Mouse (Mus musculus) midbrain, embryonic 13.5 days (tissue): Measurements from ENCODE around the gene Hsd17b12. TPM values are rescaled to one million over a fixed set of nuclear protein-coding genes. Genes with fewer than 3 reads are reported as not detected.
A peak's percentile ranks its signal among the peaks of the same experiment; 100 is the strongest.

ENCODE experiments used
- ATAC-seq: fragments of 200-750 bp; cut with Nextera tagmentation; 2 replicates; pipeline ENCODE4 v1.8.0; 2017; ENCODE audit warnings: mild to moderate bottlenecking, moderate TSS enrichment, moderate library complexity
- H3K27ac ChIP-seq: fragments of 300-500 bp; sonication (generic); 2 replicates; pipeline ENCODE4 v1.5.1; 2015; ENCODE audit warnings: inconsistent platforms, mild to moderate bottlenecking, moderate library complexity
- H3K27me3 ChIP-seq: fragments of 300-500 bp; sonication (generic); 2 replicates; pipeline ENCODE4 v1.6.1; 2015; ENCODE audit warnings: mild to moderate bottlenecking, inconsistent platforms
- H3K36me3 ChIP-seq: fragments of 300-500 bp; sonication (generic); 2 replicates; pipeline ENCODE4 v1.6.1; 2015; ENCODE audit warnings: mild to moderate bottlenecking, inconsistent platforms
- H3K4me1 ChIP-seq: fragments of 300-500 bp; sonication (generic); replicated peaks from 2 replicates; pipeline ENCODE4 v1.6.1; 2015; ENCODE audit warnings: inconsistent platforms
- H3K4me2 ChIP-seq: fragments of 300-500 bp; sonication (generic); replicated peaks from 2 replicates; pipeline ENCODE4 v1.6.1; 2015; ENCODE audit warnings: moderate library complexity, mild to moderate bottlenecking, inconsistent platforms
- H3K4me3 ChIP-seq: fragments of 300-500 bp; sonication (generic); replicated peaks from 2 replicates; pipeline ENCODE4 v1.5.1; 2015; ENCODE audit warnings: mild to moderate bottlenecking, inconsistent platforms
- H3K9ac ChIP-seq: fragments of 300-500 bp; sonication (generic); replicated peaks from 2 replicates; pipeline ENCODE4 v1.6.1; 2015; ENCODE audit warnings: mild to moderate bottlenecking, inconsistent platforms
- H3K9me3 ChIP-seq: fragments of 300-500 bp; sonication (generic); 2 replicates; pipeline ENCODE4 v1.6.1; 2016; ENCODE audit warnings: mild to moderate bottlenecking, inconsistent platforms
- WGBS: fragments of 180-500 bp; shearing (Covaris S2); methylation state at CpG from one replicate; pipeline ENCODE4 v1.1.7; 2015; 5-methylcytosine and 5-hydroxymethylcytosine counted together
- polyA plus RNA-seq: library from polyadenylated mRNA; unstranded; fragments of >200 nt; fragmentation: Nextera tagmentation; extraction: Ambion mirVana; gene quantifications from 2 replicates; pipeline ENCODE4 v1.2.1, GENCODE M21; 2015

Hsd17b12 gene
- polyA plus RNA-seq, 1 experiment from 2014 or later = 122 TPM

DNA sequence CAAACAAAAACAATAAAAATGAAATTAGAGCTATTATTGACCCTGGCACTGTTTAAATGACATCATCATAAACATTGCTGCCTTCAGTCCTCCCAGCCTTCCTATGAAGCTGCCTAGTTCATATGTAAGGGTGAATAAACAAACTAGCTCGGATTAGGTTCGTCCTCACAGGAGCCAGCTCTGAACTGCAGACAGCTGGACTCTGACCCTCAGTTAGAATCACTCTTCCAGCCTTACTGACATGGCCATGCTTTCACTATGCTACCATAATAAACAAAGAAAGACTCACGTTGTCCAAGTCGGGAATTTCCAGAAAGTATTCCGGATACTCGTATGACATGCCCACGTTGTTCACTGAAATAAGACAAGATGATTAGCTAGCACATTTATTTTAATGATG, 91.6 kb downstream of the Hsd17b12 start:
- H3K4me2 ChIP-seq = no peak overlapping the region
- H3K4me1 ChIP-seq = no peaks in the 10 kb centered on the region
- H3K9ac ChIP-seq = no peak overlapping the region
- no peaks in the 10 kb centered on the region for H3K36me3 ChIP-seq
- ATAC-seq = no peak
- no peak overlapping the region for H3K27ac ChIP-seq
- no peaks in the 10 kb centered on the region for H3K9me3 ChIP-seq
- H3K4me3 ChIP-seq = no peak overlapping the region
- no peaks in the 10 kb centered on the region for H3K27me3 ChIP-seq
- 89% methylated on average over 7 of the region's 7 CpGs for WGBS

GRCm38 (mm10) chr2:94062791-94063190, 95.0 kb downstream of the Hsd17b12 start:
- WGBS = 92% methylated on average over 4 of the region's 4 CpGs
- Histone ChIP-seq H3K4me3 (no peak overlapping the region), H3K9ac (no peak overlapping the region), H3K27me3 (no peaks in the 10 kb centered on the region), H3K9me3 (no peaks in the 10 kb centered on the region), H3K4me2 (no peak overlapping the region), H3K4me1 (no peaks in the 10 kb centered on the region), H3K36me3 (no peaks in the 10 kb centered on the region), H3K27ac (no peak overlapping the region)
- no peak for ATAC-seq

DNA sequence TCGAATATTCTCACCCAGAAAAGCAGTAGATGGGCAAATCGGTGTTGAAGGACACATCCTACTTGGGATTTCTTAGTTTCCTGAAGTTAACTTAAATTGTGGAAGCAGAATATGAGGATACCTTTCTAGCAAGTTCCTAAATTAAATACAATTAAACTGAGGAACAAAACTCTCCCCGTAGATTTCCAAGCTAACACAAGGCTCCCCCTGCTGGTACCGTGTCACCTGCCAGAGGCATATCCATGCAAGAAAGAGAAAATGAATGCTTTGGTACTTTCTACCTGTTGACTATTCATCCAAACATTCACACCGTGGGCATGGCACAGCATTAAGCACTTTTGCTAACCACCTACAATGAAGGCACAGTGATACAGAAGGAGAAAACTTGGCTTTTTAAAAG, 98.3 kb downstream of the Hsd17b12 start:
- H3K4me3 ChIP-seq = no peak overlapping the region
- H3K4me1 ChIP-seq = no peaks in the 10 kb centered on the region
- no peak for ATAC-seq
- 85% methylated on average over 5 of the region's 5 CpGs for WGBS
- no peak overlapping the region for H3K9ac ChIP-seq
- no peak overlapping the region for H3K4me2 ChIP-seq
- no peaks in the 10 kb centered on the region for H3K9me3 ChIP-seq
- no peaks in the 10 kb centered on the region for H3K27me3 ChIP-seq
- no peak overlapping the region for H3K27ac ChIP-seq
- H3K36me3 ChIP-seq = no peaks in the 10 kb centered on the region

GRCm38 (mm10) chr2:94054813-94055212, 103.0 kb downstream of the Hsd17b12 start:
- Histone ChIP-seq H3K4me1 (peaks cover 6% of the 10 kb centered on the region), H3K27ac (no peak overlapping the region), H3K27me3 (no peaks in the 10 kb centered on the region), H3K9ac (no peak overlapping the region), H3K36me3 (no peaks in the 10 kb centered on the region), H3K9me3 (no peaks in the 10 kb centered on the region), H3K4me2 (no peak overlapping the region), H3K4me3 (no peak overlapping the region)
- ATAC-seq = no peak

GRCm38 (mm10) chr2:94051952-94052351, 105.8 kb downstream of the Hsd17b12 start:
- no peak for ATAC-seq

GRCm38 (mm10) chr2:94050901-94051300, 106.9 kb downstream of the Hsd17b12 start:
- Histone ChIP-seq H3K9me3 (no peaks in the 10 kb centered on the region), H3K4me2 (no peak overlapping the region), H3K4me1 (peaks cover 30% of the 10 kb centered on the region), H3K27ac (no peak overlapping the region), H3K27me3 (no peaks in the 10 kb centered on the region), H3K9ac (no peak overlapping the region), H3K4me3 (no peak overlapping the region), H3K36me3 (no peaks in the 10 kb centered on the region)
- no peak for ATAC-seq
- 97% methylated on average over 3 of the region's 3 CpGs for WGBS

More at GRCm38 (mm10) chr2:94051952-94052351, 105.8 kb downstream of the Hsd17b12 start:
- no peaks in the 10 kb centered on the region for H3K27me3 ChIP-seq
- peaks cover 27% of the 10 kb centered on the region for H3K4me1 ChIP-seq
- no peak overlapping the region for H3K27ac ChIP-seq
- H3K9me3 ChIP-seq = no peaks in the 10 kb centered on the region
- 94% methylated on average over 5 of the region's 5 CpGs for WGBS
- H3K4me2 ChIP-seq = no peak overlapping the region
- no peak overlapping the region for H3K4me3 ChIP-seq
- H3K9ac ChIP-seq = no peak overlapping the region
- H3K36me3 ChIP-seq = no peaks in the 10 kb centered on the region

DNA sequence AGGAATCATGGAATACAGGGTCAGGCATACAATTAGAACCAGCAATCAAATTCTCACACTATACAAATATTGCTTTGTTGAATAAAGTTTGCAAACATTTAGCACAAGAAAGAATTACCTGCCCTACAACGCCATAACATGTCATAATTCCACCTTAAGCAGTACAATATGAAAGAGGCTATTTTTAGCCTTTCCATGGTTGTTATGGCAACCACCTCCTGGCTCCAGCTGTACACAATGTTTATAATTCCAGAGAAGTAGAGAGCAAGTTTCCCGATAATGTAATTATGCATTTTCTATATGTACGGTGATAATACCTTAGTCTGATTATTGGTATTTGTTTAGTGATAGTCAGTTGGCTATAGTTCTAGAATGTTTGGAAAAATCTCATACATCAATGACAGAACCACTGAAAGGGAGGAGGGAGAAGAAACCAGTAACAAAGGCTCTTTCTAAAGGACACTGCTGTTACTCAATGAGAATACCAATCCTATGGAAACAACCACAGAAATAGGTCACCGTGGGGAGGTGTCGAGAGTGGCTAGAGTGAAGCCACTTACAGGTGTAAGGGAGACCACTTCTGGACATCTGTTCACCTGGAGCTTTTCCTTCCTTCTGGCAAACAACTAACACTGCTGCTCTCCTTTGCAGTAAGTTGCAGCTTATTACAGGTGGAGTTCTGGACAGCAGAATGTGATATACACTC, 108.1 kb downstream of the Hsd17b12 start:
- Histone ChIP-seq H3K27ac (peak overlapping the region; percentile 82), H3K27me3 (no peaks in the 10 kb centered on the region), H3K4me1 (peaks cover 42% of the 10 kb centered on the region), H3K9me3 (no peaks in the 10 kb centered on the region), H3K4me3 (no peak overlapping the region), H3K9ac (no peak overlapping the region), H3K36me3 (no peaks in the 10 kb centered on the region), H3K4me2 (no peak overlapping the region)
- peak; percentile 76 for ATAC-seq
- 73% methylated on average over 5 of the region's 5 CpGs for WGBS

DNA sequence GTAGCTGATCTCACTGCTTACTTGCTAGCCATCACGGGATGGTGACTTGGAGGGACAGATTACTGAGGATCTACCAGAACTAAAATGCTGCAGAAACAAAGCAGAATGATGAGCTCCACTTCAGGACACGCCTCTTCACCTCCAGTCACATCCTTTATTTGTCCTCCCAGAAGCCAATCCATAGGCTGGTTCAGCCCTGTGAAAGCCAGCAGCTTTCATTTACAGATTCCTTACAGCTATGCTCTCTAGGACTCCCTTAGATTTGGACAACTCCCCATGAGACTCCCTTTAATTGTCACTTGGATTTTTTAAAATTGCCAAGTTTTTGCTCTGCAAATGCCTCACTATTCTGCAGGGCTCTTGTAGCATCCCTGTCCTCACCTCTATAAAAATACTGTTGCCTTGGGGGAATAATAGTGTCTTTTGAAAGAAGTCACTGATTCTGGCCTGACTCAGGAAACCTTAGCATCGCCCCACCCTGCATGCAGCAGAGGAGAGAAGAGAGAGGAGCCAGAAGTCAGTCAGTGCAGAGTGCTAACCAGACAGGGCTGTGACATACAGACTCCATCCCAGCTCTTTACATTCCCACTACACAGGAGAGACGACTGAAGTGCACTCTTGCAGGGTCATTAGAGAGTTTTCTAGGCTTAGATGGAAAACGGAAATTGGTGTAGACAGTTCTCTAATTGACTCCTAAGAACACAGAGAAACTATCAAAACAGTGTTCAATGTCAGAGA, 108.9 kb downstream of the Hsd17b12 start:
- Histone ChIP-seq H3K4me3 (no peak overlapping the region), H3K27ac (peak overlapping the region; percentile 82), H3K4me1 (peaks cover 48% of the 10 kb centered on the region), H3K9me3 (no peaks in the 10 kb centered on the region), H3K36me3 (no peaks in the 10 kb centered on the region), H3K27me3 (no peaks in the 10 kb centered on the region), H3K4me2 (no peak overlapping the region), H3K9ac (no peak overlapping the region)
- no peak for ATAC-seq
- 66% methylated on average over 5 of the region's 5 CpGs for WGBS

DNA sequence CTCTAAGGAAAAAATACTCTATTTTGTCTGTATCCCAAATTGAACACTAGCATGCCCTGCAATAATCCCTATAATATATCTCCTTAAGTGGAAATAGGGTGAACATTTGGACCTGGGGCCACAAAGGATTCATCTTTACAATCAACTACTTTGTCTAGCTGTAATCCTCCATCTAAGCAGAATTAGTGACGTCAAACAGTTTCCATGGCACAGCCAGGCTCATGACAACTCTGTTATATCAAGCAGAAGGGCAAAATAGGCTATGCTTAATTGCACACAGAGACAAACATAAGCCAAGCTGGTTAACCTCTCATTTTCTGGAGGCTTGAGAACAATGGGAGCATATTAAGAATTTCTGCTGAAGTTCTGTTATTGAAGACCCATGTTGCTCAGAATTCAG, 109.5 kb downstream of the Hsd17b12 start:
- Histone ChIP-seq H3K4me1 (peaks cover 54% of the 10 kb centered on the region), H3K27ac (peak overlapping the region; percentile 82), H3K9me3 (no peaks in the 10 kb centered on the region), H3K4me2 (no peak overlapping the region), H3K4me3 (no peak overlapping the region), H3K36me3 (no peaks in the 10 kb centered on the region), H3K27me3 (no peaks in the 10 kb centered on the region), H3K9ac (no peak overlapping the region)
- no peak for ATAC-seq
- 18% methylated on average over 1 of the region's 1 CpGs for WGBS

DNA sequence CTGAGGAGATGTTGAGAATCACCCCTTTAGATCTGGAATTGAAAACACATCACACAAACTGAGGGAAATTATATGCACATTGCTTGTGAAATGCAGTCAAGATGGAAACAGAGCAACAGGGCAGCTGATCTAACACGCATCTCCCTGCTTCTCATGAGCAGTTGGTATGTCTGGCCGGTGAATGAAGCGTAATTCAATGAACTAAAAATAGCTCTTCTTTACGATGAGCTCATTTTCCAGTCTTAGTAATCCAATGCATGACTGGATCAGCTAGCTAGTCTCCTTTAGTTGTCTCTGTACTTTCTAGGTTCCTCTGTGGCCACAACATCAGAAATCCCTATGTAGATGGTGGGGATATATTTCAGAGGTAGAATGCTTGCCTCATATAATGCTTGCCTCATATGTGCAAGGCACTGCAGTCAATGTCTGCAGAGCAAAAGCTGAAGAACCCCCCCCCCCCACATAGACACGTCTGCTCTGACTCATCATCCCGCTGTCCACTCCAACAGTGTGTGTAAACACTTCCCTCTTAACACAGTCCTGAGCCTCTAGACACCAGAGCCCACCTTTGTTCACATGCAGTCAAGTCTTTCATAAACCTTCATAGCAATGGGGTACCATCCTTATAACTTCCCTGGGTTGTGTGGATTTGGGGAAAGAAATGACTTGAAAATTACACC, 112.2 kb downstream of the Hsd17b12 start:
- H3K36me3 ChIP-seq = no peaks in the 10 kb centered on the region
- peaks cover 60% of the 10 kb centered on the region for H3K4me1 ChIP-seq
- H3K27ac ChIP-seq = no peak overlapping the region

GRCm38 (mm10) chr2:94044174-94044573, 113.6 kb downstream of the Hsd17b12 start:
- Histone ChIP-seq H3K9ac (no peak overlapping the region), H3K4me1 (peaks cover 48% of the 10 kb centered on the region), H3K27me3 (no peaks in the 10 kb centered on the region), H3K4me2 (no peak overlapping the region), H3K4me3 (no peak overlapping the region), H3K9me3 (no peaks in the 10 kb centered on the region), H3K27ac (peak overlapping the region; percentile 67), H3K36me3 (no peaks in the 10 kb centered on the region; the same call in 1 of the 2 replicates)
- ATAC-seq = no peak
- WGBS = 80% methylated on average over 2 of the region's 2 CpGs

More for the DNA sequence above, 112.2 kb downstream of the Hsd17b12 start:
- Histone ChIP-seq H3K9me3 (no peaks in the 10 kb centered on the region), H3K4me3 (no peak overlapping the region), H3K27me3 (no peaks in the 10 kb centered on the region), H3K9ac (no peak overlapping the region), H3K4me2 (no peak overlapping the region)
- WGBS = 81% methylated on average over 6 of the region's 6 CpGs
- no peak for ATAC-seq

DNA sequence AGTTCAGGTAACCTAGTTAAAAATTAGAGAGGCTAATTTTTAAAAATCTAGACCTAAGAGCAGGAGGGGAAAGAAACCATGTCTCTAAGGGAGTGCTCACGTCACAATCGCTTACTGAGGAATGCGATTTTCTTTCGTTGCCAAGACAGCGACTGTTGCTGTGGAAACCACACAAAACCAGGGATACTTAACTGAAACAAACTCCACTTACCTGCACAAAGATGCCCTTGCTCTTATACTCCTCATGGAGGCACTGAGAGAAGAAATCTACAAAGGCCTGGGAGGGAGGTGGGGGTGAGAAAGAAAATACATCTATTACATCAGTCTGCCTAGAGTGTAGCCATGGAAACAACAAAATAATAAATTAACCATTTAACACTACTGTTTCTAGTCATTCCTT, 114.1 kb downstream of the Hsd17b12 start:
- Histone ChIP-seq H3K4me2 (no peak overlapping the region), H3K27me3 (no peaks in the 10 kb centered on the region), H3K4me1 (peaks cover 42% of the 10 kb centered on the region), H3K36me3 (no peaks in the 10 kb centered on the region; the same call in 1 of the 2 replicates), H3K9ac (no peak overlapping the region), H3K4me3 (no peak overlapping the region), H3K9me3 (no peaks in the 10 kb centered on the region), H3K27ac (peak overlapping the region; percentile 73)
- ATAC-seq = peak; percentile 87
- 25% methylated on average over 5 of the region's 5 CpGs for WGBS
